Mouse (Mus musculus) MN1 (cell line): ENCODE data around the gene Gm436.

Experiments used
- DNase-seq: peaks from one replicate; pipeline ENCODE4 v3.0.0-alpha.2; 2016; ENCODE audit warnings: low spot score

Gm436 gene

DNA sequence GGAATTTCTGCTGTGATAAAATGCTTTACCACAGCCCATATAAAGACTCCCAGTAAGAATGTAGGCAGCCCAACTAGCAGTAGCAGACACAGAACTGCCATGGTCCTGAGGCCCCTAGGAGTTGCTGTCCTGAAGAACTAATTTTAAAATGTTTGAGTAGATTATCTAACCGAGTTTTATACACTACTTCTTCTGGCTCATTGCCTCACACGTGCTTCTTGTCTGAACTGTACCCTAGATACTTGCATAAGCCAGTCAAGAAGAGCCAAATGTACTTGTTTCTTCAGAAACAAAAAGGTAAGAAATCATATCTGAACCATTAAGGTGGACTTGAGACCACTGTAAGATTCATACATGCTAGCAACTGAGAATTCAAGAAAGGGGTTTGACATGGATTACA lies at the start of gene Gm436:
Gene Gm436, minus strand, starts transcription at position 101 of the 400 bp plus-strand sequence.
- DNase-seq = no peak

DNA sequence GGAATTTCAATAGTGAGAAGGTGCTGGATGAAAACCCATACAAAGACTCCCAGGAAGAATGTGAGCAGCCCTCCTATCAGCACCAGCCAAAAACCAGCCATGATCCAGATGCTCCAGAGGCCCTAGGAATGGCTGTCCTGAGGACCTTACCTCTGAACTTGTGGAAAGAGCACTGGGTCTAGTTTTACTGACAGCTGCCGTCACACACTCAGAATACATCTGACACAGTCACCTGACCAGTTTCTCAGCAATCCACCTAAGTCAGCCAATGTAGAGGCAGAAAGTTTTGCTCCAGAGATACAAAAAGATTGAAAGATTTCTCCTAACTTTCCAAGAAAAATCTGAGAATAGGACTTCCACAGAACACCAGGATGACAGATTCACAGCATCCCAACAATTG lies 35.1 kb upstream of the Gm436 start, which contains the start of gene Gm13178:
Gene Gm13178, minus strand, starts transcription at position 101 of the 400 bp plus-strand sequence.
- no peak for DNase-seq

DNA sequence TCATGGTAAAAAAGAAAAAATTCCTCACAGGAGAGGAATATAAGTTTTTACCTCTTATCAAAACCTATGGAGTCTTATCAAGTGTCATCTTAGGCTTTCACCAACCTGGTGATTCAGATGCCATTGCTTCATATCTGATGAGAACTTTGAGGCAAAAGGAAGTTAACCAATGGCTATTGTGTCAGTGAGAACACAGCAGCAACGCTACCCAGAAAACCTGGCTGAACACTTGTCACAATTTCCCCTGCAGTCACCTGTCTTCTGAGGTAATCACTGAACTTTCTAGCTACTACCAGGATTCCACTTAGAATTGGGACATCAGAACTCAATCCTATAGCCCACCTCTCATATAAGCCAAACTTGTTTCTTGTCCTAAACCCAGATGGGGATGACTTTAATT lies 33.5 kb upstream of the Gm436 start:
- no peak for DNase-seq

DNA sequence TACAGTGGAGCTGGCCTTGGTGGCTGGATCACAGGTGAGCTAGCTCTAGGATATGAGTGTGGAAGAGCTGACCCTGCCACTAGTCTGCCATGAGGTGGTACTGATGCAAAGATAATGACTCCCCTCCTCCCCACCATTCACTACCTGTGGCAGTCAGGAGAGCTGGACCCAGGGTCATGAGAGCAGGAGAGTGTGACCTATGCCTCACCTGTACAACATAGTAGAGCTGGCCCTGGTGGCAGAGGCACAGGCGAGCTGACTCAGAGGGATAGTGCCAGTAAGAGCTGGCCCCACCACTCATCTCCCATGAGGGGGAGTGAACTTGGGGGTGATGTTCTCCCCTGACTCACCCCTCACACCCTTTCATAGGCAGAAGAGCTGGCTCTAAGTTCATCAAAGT lies 32.1 kb upstream of the Gm436 start:
- no peak for DNase-seq

DNA sequence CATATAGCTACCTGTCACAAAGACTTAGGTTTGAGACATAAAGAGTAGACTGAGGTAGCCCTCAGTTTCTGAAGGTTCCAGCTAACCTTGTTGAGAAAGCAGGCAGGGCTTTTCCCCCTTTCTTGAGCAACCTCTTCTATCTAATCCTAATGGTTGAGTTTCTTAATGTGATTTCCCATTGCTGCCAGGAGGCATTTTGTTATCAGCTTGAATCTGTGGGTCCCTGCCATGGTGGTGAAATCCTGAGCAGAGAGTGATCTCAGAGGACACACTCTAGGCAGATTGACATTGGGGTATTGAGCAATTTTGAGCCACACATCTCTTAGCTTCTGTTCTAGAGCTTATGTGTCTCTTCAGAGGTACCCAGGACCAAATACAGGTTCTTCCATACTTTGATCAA lies 47.9 kb downstream of the Gm436 start:
- no peak for DNase-seq
